Mouse (Mus musculus) cerebellum, postnatal 14 days (tissue): ENCODE measurements at regions not wholly inside any gene's neighbourhood (a gene's known extent, or its start where the extent isn't known, plus 50 kb on each side); places are given as distances from the start of the nearest gene placed in this dataset.
A peak's percentile ranks its signal among the peaks of the same experiment; 100 is the strongest.

Experiments
- DNase-seq, 2 experiments: peaks; one replicate each; pipeline ENCODE4 v3.0.0; 2021; ENCODE audit warnings: mixed read lengths in 2 of 2

DNA sequence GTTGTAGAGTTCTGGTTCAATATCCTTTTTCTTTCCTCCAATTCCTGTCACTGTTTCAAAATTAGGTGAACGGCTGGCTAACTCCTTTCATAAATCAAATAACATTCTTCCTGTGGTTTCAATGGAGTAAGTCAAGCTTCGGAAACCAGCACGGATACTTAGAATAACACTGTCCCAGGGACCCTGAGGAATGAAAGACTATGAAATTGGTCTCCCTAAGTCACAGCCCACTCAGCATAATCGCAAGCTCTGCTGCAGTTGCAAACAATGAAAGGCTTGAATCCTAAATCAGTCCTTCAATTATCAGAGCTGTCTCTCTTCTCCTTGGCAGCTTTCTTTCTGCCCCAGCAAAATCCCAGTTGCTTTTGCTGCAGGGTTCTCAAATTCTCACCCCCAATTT is 475.8 kb downstream of the Rps29 start:
- no peak for DNase-seq

DNA sequence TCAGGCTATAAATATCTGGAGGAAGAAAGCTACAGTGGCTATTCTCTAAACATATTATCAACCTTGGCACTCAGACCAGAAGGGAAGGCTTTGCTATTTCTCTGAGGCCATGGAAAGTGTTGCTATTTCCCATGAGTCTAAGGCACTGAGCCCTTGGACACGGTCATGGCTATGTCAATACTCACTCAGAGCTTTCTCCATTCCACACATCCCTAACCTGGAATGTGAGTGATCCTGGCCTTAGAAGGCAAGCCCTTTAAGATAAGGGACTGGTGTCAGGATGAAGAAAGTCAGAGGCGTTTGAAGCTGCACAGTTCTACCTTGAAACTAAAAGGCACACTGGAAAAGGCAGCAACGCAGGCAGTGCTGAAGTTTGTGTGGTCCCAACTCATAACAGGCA is 478.3 kb downstream of the Rps29 start:
- DNase-seq = no peak

DNA sequence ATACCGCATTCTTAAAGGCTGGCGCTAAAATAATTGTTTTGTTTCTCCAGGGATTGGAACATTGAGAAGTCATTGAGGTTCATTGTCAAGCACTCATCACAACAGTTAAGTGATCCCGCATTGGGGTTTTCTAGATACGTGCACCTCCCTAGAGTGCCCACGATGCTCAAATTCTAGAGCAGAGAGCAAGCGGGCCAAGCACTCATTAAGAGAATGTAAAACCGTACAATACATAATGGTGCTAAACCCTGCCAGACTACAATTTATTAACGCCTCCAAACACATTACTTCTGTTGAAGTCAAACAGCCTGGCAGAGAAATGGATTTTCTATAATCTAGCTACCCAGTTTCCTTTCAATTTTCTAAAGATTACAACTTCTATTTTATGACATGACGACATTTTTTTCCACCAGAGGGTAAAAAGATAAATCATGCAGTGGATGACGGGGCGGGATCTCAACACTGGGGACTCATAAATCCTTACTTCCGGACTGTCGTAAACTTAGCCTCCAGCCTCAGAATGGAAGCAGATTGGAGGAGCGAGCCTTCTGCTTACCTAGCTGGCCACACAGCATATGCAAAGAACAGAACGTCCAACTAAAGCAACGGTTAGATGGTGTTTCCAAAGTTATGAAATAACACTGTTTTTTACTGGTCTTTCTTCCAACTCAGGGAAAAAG is 482.8 kb downstream of the Rps29 start:
- DNase-seq = no peak

DNA sequence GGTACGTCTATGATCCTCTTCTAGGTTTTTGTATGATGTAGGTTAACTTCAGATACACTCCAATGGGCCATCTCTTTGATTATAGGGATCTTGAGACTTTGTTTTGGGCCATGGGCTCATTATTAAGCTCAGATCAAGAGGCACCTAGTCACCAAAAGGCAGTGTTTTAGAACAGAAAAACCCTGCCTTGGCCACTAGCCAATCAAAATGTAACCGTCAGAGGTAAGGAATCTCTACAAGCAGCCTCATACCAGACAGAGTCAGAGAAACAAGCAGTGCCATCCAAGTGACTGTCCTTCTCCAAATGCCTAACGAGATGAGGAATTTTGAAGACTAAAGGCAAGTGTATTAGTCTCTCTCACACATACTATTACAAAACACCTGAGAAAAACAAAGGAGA is 487.0 kb downstream of the Rps29 start:
- DNase-seq = no peak

DNA sequence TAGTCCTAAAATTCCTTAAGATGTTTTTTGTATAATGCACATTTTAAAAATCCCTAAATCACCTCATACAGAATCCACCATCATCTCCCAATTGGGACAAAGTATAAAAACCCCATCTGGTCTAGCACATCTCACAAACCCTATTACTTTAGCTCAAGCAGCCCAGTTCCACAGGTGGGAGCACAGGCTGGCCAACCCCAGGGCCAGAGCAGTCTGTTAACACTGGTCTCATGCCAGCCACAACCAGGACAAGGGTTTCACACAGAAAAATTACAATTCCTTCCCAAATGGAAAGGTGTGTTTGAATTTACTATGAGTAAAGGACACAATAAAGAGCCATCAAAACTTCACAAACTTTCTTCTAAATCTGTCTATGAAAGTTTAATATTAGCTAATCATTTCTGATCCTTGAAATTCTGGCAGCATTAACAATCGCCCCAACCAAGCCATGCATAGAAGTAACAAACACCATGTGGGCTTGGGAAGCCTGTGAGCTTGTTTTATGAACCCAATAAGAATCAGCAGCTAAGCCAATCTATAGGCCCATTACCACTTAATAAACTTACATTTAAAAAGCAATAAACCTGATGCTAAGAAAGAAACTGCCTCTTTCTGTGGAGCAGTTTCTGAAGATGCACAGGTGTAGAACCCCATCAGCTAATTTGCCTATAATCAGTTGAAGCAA is 512.9 kb downstream of the Rps29 start:
- peak; percentile 63 to 75 for DNase-seq

DNA sequence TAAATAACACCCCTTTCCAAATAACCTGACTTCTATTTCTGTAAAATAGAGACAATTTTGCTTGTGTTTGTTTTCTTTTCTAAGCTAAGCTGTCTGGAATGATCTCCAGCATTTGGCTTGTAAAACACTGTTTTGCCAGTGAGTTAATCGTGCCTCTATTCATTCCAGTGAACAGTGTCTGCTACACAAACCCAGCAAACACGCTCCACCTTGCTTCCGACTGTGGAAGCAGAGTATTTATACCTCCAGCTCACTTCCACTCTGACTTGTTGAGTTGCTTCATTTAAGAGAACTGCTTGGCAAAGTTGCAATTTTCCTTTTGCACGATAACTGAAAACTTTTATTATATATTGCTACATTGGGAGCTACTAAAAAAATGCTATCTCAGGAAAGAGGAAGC is 515.3 kb downstream of the Rps29 start:
- no peak for DNase-seq

DNA sequence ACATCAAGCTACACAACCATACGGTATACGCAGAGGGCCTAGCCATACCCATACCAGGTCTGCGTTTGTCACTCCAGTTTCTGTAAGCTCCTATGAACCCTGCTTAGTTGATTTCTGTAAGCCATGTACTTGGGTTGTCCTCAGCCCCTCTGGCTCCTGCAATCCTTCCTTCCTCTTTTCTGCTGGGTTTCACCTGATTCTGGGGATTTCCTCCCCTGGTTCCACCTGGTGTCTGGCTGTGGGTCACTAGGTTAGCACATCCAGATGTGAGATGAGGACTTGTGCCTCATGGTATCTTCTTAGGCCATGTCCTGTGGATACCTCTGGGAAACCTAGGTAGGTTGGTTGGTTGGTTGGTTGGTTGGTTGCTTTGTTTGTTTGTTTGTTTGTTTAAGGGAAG is 526.5 kb downstream of the Rps29 start:
- no peak for DNase-seq

DNA sequence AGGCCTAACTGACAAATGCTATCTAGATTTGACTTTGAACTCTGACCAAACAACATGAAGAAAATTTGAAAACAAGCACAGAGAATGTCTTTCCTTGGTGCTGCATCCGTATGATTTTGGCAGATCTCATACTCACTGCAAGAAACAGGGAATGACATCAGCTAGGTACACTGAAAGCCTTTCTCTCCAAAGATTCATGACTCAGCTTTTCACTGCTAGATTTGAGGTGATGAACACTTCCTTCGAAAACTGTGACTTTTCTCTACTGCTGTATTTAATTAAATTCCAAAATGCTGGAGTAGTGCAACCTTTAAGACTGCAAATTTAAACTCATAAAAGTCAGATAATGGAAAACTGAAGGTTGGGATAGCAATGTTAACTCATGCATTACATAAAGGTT is 540.6 kb downstream of the Rps29 start:
- no peak for DNase-seq

DNA sequence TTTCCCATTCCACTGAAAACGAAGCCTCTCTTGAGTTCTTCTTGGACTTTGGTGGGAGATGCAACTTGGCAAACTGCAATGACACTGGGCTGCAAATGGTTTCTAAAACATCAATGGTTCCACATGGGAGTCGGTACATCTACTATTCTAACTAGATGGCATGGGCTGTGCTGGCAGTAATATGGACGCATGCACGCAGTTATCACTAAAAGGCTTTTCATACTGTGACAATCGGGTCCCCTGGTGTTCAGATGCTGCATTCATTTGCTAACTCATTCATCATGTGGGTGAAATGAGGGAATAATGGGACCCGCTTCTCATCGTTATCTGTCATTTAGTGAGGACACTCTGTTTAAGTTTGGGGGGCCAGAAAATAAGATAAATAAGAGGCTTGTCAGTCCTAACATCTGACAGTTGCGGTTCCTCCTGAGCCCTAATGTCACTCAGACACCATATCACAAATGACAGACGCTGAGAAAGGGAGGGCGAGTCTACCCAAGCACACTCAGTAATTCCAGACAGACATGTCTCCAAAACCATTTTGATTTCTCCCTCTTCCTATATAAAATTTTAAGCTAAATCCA is 553.5 kb downstream of the Rps29 start:
- peak; percentile 22 to 44 for DNase-seq

DNA sequence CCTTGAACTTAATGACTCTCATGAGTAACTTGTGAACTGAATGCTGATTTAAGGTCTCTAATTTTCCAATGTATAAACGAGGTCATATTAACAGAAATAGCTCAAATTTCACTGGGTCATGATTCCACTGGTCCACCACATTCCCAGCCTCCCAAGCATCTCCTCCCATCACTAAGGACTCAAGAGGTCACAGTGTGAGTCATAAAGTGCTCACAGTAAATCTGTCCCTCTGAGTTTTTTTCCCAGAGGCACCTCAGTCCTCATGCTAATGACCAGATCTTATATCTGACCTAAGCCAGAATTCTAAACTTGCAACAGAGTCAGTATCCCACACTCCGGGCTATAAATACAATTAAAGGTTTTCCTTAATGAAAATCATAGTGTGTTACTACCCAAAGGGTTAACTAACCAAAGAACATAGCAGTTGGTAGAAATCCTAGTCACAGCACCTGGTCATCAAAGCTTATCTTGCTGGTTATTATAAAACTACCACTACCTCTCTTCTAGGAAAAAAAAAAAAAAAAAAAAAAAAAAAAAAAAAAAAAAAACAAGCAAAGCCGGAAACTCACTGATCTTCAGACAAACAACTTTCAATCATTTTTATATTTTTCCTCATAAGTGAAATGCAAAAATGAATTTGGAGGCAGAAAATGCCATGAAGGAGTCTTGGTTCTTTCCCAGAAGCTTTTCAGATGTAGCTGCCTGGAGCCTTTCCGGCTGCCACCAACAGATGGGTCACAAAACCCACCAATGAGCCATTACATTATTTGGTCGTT is 554.3 kb downstream of the Rps29 start:
- peak in 1 of 2 experiments; percentile 20 for DNase-seq

DNA sequence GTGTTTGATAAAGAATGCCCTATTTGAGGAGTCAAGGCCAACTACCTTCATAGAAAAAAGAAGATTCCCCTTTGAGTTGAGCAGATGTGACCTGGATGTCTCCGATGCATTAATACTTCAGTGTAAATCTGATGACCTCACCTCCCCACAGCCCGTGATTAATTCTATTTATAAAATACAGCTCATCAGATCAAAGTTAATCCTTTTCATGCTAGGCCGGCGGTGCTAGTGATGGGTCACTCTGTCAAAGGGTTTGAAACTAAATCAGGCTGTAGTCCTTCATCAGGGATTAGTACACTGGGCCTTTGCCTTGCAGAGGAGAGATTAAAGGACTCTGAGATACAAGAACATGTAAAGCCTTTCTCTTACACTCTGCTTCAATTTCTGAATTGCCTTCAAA is 556.3 kb downstream of the Rps29 start:
- DNase-seq = no peak

DNA sequence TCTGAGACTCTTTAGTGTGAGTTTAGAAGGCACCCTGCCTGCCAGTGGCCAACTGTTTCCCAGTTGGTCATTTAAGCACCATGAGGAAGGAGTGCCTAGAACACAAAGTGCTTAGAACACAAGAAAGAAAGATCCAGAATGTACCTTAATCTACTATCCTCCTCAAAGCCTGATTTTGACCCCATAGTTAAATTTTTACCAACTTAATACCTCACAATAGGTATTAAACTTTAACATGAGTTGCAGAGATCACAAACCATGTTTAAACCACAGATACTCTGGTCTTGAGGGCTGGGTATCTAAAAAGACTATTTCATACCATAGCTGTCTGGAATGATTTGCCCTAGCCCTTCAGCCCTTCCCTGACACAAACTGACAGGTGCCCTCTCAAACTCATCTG is 557.6 kb downstream of the Rps29 start:
- no peak for DNase-seq

DNA sequence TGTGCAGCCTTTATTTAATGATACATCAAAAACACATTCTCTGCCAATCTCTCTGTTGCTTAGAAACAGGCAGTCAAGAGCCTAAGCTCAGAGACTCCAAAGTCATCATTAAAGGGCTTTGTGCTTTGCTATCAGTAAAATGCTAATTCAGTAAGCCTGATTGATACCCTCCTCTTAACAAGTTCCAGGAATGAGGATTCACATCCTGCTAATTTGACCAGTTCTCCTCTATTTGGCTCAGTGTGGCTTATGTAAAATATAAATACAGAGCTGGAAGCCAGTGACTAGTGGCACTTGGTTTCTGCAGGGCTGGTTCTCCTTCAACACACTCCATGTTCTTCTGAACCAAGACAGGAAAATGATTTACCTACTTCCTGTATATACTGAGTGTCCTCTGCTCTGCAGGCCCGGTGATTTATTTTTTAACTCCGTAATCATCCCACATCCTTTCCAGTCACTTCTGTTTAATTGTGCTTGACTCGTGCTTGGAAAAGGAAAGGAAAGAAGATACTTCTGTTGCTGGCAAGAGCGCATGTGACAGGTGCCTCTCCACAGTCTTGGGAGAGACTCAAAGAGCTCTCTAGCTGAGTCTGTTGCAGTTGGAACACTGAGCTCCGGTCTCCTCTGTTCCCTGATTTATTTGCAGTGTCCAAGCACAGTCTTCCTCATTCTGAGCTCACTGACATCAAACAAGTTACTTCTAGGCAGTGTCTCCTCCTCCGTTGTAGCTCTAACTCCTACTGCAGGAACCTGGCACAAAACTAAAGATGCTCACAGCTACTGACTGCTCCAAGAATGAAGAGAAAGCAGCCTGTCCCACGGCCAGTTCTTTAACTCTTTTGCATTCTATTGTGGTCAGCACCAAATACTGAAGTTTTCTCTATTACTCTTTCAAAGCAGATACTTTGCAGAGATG is 559.0 kb downstream of the Rps29 start:
- DNase-seq = peak; percentile 76 to 88

DNA sequence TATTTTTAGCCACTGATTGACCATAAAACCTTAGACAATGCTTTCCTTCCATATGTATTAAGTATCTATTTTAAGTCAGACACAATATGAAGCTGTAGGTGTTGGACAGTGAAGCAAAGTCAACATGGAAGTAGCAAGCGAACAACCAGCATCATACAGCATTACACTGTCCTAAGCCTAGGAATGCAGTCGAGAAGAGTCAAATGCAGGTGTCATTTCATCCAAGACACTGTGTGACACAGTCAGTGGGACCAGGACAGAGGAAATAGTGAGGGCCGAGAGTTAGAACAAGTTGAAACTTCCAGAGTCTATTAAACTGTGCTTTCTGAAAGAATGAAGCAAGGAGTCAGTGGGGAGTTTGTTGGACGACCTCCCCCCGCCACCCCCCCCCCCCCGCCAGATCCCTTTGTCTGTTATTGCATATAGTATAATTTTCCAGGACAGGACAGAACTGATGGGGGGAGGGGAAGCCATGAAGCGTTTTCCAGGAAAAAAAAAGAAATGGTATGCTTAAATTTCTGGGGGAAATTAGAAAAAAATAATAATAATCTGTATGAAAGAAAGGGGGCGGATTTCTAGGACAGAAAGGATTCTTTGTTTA is 559.9 kb downstream of the Rps29 start:
- DNase-seq = no peak

DNA sequence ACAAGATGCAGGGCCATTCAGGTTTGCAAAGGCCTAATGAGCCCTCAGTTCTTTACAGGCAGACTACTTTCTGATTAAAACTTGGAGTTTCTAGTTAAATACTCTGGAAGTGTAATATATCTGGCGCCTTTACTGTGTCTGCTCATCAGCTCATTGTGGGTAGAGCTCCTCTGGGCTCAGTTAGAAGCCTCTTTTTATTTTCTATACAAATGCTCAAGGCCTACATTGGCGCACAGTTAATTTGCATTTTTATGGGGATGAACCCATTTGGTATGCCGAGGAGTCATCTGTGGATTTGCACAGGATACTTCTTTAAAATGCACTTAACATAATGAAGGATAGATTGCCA is 573.5 kb downstream of the Rps29 start:
- no peak for DNase-seq

DNA sequence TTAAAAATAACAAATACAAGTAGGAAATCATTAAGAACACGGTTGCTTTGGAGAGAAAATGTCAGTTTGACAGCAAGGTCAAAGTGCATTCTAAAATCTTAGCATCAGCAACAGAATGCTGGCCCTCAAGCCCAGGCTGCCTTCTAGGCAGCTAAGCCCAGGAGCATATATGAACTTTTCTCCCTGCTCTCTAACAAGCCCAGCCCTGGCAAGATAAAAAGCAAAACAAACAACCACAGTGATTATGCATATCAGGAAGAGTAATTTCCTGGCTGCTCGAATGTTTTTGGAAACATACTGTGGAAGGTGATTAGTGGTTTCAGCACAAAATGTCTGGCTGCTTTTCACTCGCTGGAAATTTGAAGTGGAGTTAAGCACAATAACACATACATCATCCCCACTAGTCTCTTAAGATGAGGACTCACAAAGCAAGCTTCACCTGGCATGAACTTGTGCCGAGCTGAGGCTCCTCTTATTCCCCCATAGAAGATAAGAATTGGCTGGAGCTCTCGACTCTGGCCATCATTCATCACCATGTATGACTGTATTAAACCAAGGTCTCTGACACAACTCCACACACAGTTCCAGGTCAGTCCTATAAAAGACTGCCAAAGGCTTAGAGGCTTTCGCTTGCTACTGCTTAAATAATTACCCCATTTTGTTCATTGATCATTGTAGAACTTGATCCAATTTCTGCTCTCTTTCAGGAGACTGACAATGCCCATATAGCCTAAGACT is 574.0 kb downstream of the Rps29 start:
- DNase-seq = no peak

DNA sequence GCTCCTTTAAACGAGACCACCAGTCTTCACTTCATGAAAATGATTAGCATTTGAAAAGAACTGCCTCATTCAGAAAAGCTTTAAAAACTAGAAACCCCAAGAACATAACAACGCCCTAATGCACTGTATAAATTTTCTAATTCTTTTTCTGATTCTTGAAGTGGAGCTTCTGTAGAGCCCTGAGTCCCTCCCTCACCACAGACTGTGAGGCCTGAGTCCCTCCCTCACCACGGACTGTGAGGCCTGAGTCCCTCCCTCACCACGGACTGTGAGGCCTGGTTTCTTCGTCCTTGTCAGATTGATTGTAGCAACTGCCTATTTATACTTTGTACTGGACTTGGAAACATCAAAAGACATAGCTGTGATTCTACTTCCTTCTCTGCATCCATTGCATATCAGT is 579.1 kb downstream of the Rps29 start:
- DNase-seq = no peak

DNA sequence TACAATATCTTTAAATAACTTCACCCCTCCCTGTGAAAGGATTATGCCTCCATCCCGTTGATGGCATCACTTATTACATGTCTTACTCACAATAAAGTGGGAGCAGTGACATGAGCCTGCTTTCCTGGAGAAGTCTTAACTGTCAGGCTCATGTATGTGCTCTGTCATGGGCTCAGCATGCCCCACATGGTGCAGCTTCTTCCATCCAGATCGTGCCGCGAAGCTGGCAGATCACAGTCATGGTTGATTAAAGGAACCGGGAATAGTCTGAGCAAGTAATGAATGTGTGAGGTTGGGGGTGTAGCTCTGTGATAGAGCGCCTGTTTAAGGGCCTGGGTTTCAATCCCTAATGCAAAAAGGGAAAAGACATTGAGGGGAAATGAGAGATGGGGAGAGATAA is 581.5 kb downstream of the Rps29 start:
- DNase-seq = peak; percentile 79 to 88

DNA sequence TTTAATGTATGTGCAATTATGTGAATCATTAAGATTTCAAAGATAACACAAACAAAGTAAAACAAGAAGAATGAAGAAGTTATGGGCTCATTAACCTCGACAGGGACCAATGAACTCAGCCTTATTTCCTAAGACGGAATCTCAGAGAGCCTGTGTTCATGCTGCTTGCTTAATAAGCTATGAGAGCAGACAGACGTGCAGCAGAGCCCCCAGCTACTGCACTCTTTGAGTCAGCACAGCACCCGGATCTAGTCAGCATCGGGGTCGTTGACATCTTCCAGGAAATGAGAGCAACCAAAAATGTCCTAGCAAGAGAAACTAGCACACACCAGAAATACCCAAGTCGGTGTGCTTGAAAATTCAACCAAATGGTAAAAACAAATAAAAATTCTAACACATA is 582.1 kb downstream of the Rps29 start:
- peak in 1 of 2 experiments; percentile 37 for DNase-seq

DNA sequence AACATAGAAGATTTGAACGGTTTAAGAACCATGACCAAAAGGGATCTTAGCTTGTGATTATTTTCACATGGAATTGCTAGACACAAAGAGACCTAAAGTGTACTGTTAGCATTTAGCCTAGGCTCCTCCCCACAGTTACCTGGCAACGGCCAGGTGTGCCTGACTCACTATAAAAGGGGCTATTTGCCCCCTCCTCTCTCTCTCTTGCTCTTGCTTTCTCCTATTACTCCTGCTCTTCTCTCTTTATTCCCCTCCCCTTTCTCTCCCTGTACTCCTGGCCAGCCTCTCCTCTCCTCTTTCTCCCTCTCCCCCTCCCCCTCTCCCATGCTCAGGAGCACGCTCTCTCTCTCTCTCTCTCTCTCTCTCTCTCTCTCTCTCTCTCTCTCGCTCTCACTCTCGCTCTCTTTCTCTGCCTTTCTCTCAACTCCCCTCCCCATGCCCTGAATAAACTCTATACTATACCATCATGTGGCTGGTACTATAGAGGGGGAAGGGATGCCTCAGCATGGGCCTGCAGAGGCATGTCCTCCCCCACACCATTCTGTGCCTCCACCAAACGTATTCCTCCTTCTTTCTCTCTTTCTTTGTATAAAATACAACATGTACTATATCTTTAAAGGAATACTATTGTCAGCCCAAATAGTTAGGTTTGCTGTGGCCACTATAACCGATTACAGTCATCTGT is 603.9 kb downstream of the Rps29 start:
- DNase-seq = no peak

DNA sequence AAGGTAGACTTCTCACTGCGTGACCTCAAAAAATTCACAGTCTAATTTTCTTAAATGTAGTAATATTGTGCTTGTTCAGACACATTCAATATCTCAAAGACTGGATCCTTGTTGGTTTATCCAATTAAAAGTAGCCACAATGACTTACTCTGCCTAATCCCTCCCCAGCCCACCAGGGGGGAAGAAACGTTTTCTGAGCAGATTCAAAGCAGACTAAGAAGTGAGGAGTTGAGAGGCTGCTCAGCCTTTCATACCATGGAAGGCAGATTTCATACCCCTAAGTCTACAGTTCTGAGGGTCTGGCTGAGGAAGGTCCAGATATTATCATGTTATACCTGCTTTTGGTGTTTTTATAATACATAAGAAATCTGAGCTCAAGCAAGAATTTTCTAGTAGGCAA is 604.7 kb downstream of the Rps29 start:
- no peak for DNase-seq
